Mouse (Mus musculus) myocyte (in vitro differentiated cells): ENCODE measurements around the gene Ldlr.
A peak's percentile ranks its signal among the peaks of the same experiment; 100 is the strongest.

Experiments
- CEBPB ChIP-seq: IDR thresholded peaks from 2 replicates; pipeline ENCODE4 v1.6.1; 2011; ENCODE audit warnings: mild to moderate bottlenecking, moderate library complexity; ENCODE audit not compliant: poor library complexity, insufficient read depth, severe bottlenecking
- MAX ChIP-seq: IDR thresholded peaks from one replicate; pipeline ENCODE4 v1.6.1; 2011; ENCODE audit warnings: low read depth, mild to moderate bottlenecking, control low read depth
- POLR2A ChIP-seq: IDR thresholded peaks from one replicate; pipeline ENCODE4 v1.6.1; 2011; ENCODE audit warnings: low read depth, mild to moderate bottlenecking, control low read depth, moderate library complexity; ENCODE audit not compliant: insufficient read length
- POLR2AphosphoS2 ChIP-seq: IDR thresholded peaks from one replicate; pipeline ENCODE4 v1.6.1; 2011; ENCODE audit warnings: low read depth, control low read depth; ENCODE audit not compliant: insufficient read length
- REST ChIP-seq: IDR thresholded peaks from one replicate; pipeline ENCODE4 v1.6.1; 2011; ENCODE audit warnings: mild to moderate bottlenecking, control low read depth, moderate library complexity; ENCODE audit not compliant: insufficient read depth, insufficient read length

DNA sequence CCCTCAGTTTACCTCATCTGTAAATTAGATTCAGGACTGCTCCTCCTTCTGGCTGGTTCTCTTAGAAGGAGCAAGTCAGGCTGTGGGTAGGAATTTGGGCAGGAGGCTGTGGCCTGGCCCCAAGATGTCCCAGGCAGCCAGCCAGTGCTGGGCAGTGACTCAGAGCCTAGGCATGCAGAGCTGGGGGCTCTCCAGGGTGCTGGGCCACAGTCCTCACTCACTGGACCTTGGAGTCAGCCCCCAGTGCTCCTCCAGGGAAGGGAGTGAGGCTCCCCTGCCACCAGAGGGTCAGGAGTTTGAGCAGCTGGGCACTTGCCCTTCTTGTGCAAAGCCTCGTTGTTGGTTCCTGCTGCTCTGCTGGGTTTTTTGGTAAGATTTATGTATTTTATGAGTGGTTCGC is 30.7 kb downstream of the Ldlr start:
- no peak for TF ChIP-seq CEBPB
- peak; percentile 74 for TF ChIP-seq REST
- no peak for TF ChIP-seq MAX
- no peak for TF ChIP-seq POLR2A
- TF ChIP-seq POLR2AphosphoS2, result peak; percentile 62
